Comparison of ENCODE assay signal across 15 mouse cellular contexts in genomic region chr16:29909923-29910465, GRCm38 (mm10).
DNase-seq lines count a peak whose midpoint lies in the region; ATAC-seq and TF ChIP-seq lines count a peak whose summit lies in the region.
"Had no signal": no experiment of that assay in that cellular context is flagged by ENCODE, and none has a peak within 500 bp of the region (broad histone marks: within the 10 kb centered on the region; RNA-seq: fewer than 3 reads in every experiment).

No protein-coding gene starts in this region.

- no peak overlapping the region for H3K4me3 ChIP-seq in lung, postnatal 0 days (ENCODE audit: low read depth, low read length)
- no peak overlapping the region for H3K4me3 ChIP-seq in embryonic facial prominence, embryonic 10.5 days
- H3K4me3 ChIP-seq in stomach, postnatal 0 days (ENCODE audit: low read depth, low read length) = no peak overlapping the region
- H3K4me3 ChIP-seq: erythroblast, embryonic 14.5 days had no signal

- TF ChIP-seq CTCF in lung, postnatal 0 days (IDR thresholded peaks at IDR 0.05) = no peak
- no peak for TF ChIP-seq CTCF in Patski (IDR thresholded peaks at IDR 0.05)
- TF ChIP-seq CTCF in stomach, postnatal 0 days (IDR thresholded peaks at IDR 0.05; ENCODE audit: low read depth) = no peak

- H3K9ac ChIP-seq in lung, postnatal 0 days (replicated peaks; ENCODE audit: low read depth) = no peak overlapping the region
- no peak overlapping the region for H3K9ac ChIP-seq in stomach, postnatal 0 days (ENCODE audit: low read length)
- H3K9ac ChIP-seq: liver, embryonic 14.5 days had no signal

- CTCF ChIA-PET in Patski (lab: Charles Lee) = interaction anchor here (1.2 kb wide), 1 partner anchor 93 kb away, joined by 3 read pairs; no protein-coding TSS in a partner anchor

- POLR2A ChIA-PET in Patski (lab: Charles Lee) = no interaction called here

- peak; percentile 44 for DNase-seq in lung, postnatal 0 days (ENCODE audit: low spot score)
- DNase-seq in lung, postnatal 14 days = no peak
- DNase-seq in Patski (ENCODE audit: low read depth, low spot score) = peak; percentile 51
- peak; percentile 24 for DNase-seq in embryonic facial prominence, embryonic 10.5 days (ENCODE audit: low spot score)
- DNase-seq in stomach, postnatal 0 days (ENCODE audit: low spot score) = no peak
- no peak for DNase-seq in cerebellum, adult 9-11 months
- no peak for DNase-seq in gastrocnemius, adult 8-10 months (ENCODE audit: low spot score in 2 of 2)
- DNase-seq: gastrocnemius, postnatal 10 days; layer of hippocampus, postnatal 36 days; left cerebral cortex, postnatal 4 days; thymus, adult 18-20 months had no signal

- in situ Hi-C loops in Patski (cut with MboI; ENCODE audit: low pct_unique_long_range_greater_than_20kb) = loop anchor here (5.0 kb wide), 3 partner anchors 97 to 178 kb away; no protein-coding TSS in a partner anchor

- H3K27me3 ChIP-seq in lung, postnatal 0 days (replicated peaks; ENCODE audit: insufficient read depth, low read length) = no peaks in the 10 kb centered on the region
- H3K27me3 ChIP-seq in Patski = no peaks in the 10 kb centered on the region
- peaks cover 25% of the 10 kb centered on the region; the same call in 1 of the 2 replicates for H3K27me3 ChIP-seq in embryonic facial prominence, embryonic 10.5 days (replicated peaks; ENCODE audit: low read depth, poor library complexity, severe bottlenecking)
- no peaks in the 10 kb centered on the region for H3K27me3 ChIP-seq in stomach, postnatal 0 days (ENCODE audit: control insufficient read depth, insufficient read depth, low read length)

- WGBS in lung, postnatal 0 days = 61% methylated on average over 5 of the region's 5 CpGs
- 41% methylated on average over 5 of the region's 5 CpGs for WGBS in embryonic facial prominence, embryonic 10.5 days
- WGBS in stomach, postnatal 0 days = 54% methylated on average over 5 of the region's 5 CpGs

- no peak; the same call in 1 of the 2 replicates for ATAC-seq in lung, postnatal 0 days
- peak; percentile 58 for ATAC-seq in Patski
- no peak for ATAC-seq in stomach, postnatal 0 days (ENCODE audit: low FRiP score, low TSS enrichment)
- ATAC-seq: hindbrain, postnatal 0 days had no signal

- no peak for TF ChIP-seq EP300 in lung, postnatal 0 days (IDR thresholded peaks at IDR 0.05)
- TF ChIP-seq EP300 in stomach, postnatal 0 days (optimal IDR thresholded peaks at IDR 0.05) = no peak

- no peaks in the 10 kb centered on the region for H3K36me3 ChIP-seq in lung, postnatal 0 days (ENCODE audit: insufficient read depth, low read length)
- no peaks in the 10 kb centered on the region for H3K36me3 ChIP-seq in embryonic facial prominence, embryonic 10.5 days (replicated peaks)
- H3K36me3 ChIP-seq in stomach, postnatal 0 days (ENCODE audit: control insufficient read depth, insufficient read depth, low read length) = no peaks in the 10 kb centered on the region

- no peaks in the 10 kb centered on the region for H3K9me3 ChIP-seq in lung, postnatal 0 days (ENCODE audit: low read length)
- H3K9me3 ChIP-seq in embryonic facial prominence, embryonic 10.5 days = peaks cover 9% of the 10 kb centered on the region; the same call in 1 of the 2 replicates
- no peaks in the 10 kb centered on the region for H3K9me3 ChIP-seq in stomach, postnatal 0 days (ENCODE audit: control insufficient read depth, low read length)

- no peaks in the 10 kb centered on the region for H3K4me1 ChIP-seq in lung, postnatal 0 days (ENCODE audit: insufficient read depth, low read depth, low read length)
- peaks cover 50% of the 10 kb centered on the region for H3K4me1 ChIP-seq in embryonic facial prominence, embryonic 10.5 days
- H3K4me1 ChIP-seq in stomach, postnatal 0 days (replicated peaks; ENCODE audit: control insufficient read depth, insufficient read depth) = peaks cover 4% of the 10 kb centered on the region; the same call in 1 of the 2 replicates

- no peak overlapping the region for H3K27ac ChIP-seq in lung, postnatal 0 days (ENCODE audit: low read length)
- H3K27ac ChIP-seq in embryonic facial prominence, embryonic 10.5 days (replicated peaks) = peak overlapping the region; percentile 54; the same call in 1 of the 2 replicates
- H3K27ac ChIP-seq in stomach, postnatal 0 days (replicated peaks) = peak overlapping the region; percentile 61
- H3K27ac ChIP-seq: hindbrain, postnatal 0 days; liver, embryonic 14.5 days; macrophage had no signal

- no peak overlapping the region for H3K4me2 ChIP-seq in lung, postnatal 0 days (replicated peaks; ENCODE audit: low read depth, low read length)
- H3K4me2 ChIP-seq in stomach, postnatal 0 days (replicated peaks; ENCODE audit: low read depth) = no peak overlapping the region

Comparison
In these comparisons a context has a peak if more than half of its experiments do, and no peak if none do; other contexts are left out.
1. DNase-seq: peak in lung, postnatal 0 days (single experiment), Patski (single experiment) and embryonic facial prominence, embryonic 10.5 days (single experiment); none in lung, postnatal 14 days (single experiment), stomach, postnatal 0 days (single experiment), cerebellum, adult 9-11 months (single experiment) and gastrocnemius, adult 8-10 months (0 of 2).